Mouse (Mus musculus) cerebellum, adult 18-20 months (tissue): Measurements from ENCODE around the gene Fbrsl1.
"Not testable (repeated sequence)": the region's sequence is repeated elsewhere in the genome, so short reads cannot be mapped to it uniquely, and the experiment has no call there.

ENCODE experiments used
- DNase-seq, 2 experiments: peaks; one replicate each; pipeline ENCODE4 v3.0.0; 2021

The Fbrsl1 gene

DNA sequence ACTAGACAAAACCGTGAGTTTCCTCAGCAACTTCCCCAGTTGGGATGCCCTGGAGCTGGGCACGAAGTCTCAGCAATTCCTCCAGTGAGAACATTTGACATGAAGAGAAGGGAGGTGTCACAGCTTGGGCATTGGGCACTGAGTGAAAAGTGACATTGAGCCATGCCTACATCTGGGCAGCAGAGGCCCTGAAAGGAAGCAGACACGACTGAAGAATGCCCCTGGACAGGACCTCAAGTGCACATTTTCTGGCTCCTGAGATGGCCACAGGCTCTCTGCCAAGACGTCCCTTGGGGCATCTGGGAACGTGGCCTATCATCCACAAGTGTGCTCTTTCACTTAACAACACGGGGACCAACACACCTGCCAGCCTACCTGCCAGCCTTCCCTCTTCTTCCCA lies 991 bp upstream of the Fbrsl1 start:
- DNase-seq = peak in 1 of 2 experiments; percentile 30

DNA sequence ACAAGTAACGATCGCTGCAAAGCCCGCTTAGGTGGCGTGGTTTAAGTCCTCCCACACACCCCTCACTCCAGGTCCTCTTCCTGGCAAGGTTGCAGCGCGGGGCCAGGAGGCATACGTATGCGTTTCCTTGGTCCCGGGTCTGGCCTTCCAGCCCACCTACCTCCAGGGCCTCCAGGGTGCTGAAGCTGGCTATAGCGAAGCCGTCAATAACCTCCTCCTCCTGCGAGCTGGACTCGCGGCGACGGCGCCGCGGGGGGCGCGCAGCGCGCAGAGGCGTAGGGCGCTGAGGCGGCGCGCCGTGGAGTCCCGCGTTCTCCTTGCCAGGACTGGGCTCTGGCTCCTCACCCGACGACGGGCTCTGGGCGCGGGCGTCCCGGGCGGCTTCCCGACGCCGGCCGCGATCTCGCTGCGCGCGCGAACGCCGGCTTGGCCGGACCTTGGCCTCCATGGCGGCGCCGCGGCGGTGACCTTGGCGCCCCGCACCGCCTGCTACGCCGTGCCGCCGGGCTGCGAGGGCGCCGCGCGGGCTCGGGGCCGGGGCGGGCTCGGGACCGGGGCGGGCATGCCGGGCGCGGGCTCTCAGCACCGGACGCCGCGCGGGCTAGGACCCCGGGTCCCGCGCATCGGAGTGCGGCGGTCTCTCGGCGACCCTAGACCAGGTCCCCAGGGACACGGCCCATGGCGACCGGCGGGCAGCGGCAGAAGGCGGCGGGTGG lies 425 bp downstream of the Fbrsl1 start:
- peak in 1 of 2 experiments; percentile 35 for DNase-seq

DNA sequence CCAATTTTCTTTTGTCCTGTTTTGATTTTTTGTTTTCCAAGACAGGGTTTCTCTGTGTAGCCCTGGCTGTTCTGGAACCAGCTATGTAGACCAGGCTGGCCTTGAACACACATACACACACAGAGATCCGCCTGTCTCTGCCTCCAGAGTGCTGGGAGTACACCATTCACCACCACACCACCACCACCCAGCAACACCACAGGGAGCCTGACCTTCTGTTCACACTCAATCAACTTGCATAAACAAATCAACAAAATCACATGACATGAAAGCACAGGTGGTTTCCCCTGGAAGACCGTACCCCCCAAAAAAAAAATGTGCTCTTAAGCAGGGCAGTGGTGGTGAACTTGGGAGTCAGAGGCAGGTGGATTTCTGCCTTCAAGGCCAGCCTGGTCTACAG lies 3.8 kb downstream of the Fbrsl1 start:
- DNase-seq = no peak

DNA sequence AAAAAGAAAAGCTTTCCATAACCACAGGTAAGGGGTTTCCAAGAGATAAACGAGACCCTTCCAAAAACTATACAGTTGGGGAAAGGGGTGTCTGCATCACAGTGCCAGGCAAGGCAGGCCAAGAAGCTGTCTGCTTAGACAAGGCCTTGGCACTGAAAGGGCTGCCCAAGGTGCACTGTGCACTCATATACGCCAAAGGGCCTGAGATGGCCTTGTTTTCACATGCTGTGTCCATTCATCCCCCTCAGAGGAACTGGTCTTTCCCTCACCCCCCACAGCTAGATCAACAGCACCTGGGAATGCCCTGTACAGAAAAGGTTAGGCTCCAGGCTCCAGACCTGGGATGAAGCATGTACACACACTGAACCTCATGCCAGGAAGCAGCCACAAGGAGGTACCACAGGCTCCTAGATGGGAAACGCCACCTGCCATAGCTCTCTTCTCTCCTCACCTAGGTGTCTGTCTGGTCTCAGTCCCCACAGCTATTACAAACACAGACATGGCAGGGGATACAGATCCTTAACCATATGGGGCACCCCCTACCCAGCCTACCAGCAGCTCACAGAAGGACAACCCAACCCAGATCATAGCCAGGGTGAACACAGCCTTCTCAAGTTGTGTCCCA lies 5.2 kb downstream of the Fbrsl1 start:
- peak in 1 of 2 experiments; percentile 31 for DNase-seq

- DNase-seq = peak; percentile 78 to 82
These were observed 8.6 kb downstream of the Fbrsl1 start for GRCm38 (mm10) chr5:110439565-110440310.

- peak in 1 of 2 experiments; percentile 5 for DNase-seq
These were observed 9.7 kb downstream of the Fbrsl1 start for GRCm38 (mm10) chr5:110438591-110438990.

DNA sequence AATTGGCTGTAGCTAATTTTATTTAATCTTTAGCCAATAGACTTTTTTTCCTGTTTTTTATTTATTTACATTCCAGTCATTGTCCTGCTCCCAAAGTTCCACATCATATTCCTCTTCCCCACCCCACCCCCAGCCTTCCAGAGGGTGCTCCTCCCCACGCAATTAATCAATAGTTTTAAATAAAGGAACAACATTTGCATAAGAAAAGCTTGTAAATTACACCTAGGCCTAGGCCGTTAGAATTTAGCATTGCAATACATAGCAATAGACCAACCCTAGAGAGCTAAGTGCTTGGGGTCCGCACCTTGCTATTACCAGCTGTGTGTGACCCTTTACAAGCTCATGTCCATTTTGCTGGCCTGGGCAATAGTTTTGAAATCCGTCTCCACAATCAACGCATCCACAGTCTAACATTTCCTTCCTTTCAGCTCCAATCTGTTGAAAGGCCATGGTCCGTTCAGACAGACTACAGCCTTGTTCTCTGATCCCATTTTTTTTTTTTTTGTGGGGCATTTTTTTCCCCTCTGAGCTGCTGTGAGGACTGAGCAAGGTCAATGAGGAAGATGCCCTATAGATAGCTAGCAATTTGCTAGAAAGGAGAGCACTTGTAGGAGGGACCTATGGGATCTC lies 10.6 kb downstream of the Fbrsl1 start:
- no peak for DNase-seq

GRCm38 (mm10) chr5:110436166-110436565 lies 12.1 kb downstream of the Fbrsl1 start:
- DNase-seq = not testable (repeated sequence)

GRCm38 (mm10) chr5:110434816-110435215 lies 13.5 kb downstream of the Fbrsl1 start:
- DNase-seq = no peak

GRCm38 (mm10) chr5:110429045-110429444 lies 19.3 kb downstream of the Fbrsl1 start:
- DNase-seq = peak; percentile 84 to 87

DNA sequence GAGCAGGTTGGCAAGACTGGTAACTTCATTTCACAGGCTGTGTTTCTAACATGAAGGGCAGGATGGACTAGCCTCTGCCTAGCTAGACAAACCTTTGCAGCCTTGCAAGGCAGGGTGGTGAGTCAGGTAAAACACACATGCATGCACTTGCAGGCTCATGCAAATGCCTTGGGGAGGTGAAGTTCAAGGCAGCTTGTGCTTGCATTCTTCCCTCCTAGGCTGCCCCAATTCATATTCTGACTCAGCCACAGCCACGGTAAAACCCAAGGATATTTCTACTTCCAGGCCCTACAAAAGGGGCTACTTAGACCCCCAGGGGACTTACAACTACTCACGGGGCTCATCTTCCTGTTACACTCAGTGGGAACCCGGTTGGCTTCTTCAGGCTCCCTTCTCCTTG lies 20.0 kb downstream of the Fbrsl1 start:
- no peak for DNase-seq

- no peak for DNase-seq
These were observed 23.1 kb downstream of the Fbrsl1 start for GRCm38 (mm10) chr5:110425187-110425586.

- no peak for DNase-seq
These were observed 24.1 kb downstream of the Fbrsl1 start for GRCm38 (mm10) chr5:110424204-110424603.

DNA sequence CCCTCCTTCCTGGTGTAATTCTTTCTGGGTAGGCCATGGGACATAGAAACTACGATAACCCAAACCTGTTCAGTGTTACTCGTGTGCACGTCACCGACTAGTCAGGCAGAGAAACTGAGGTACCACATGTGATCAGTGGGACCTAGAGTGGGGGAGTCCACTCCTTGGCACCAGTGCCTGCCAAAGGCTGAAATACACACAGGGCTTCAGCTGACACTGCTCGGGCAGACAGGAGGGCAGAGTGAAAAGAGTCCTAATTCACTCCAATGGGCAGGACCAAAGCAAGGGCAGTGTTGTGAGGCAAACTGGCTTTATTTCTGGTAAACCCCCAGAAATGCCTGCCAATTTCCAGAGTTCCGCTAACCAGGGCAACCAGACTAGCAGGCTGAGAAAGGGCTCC lies 26.9 kb downstream of the Fbrsl1 start:
- DNase-seq = no peak

DNA sequence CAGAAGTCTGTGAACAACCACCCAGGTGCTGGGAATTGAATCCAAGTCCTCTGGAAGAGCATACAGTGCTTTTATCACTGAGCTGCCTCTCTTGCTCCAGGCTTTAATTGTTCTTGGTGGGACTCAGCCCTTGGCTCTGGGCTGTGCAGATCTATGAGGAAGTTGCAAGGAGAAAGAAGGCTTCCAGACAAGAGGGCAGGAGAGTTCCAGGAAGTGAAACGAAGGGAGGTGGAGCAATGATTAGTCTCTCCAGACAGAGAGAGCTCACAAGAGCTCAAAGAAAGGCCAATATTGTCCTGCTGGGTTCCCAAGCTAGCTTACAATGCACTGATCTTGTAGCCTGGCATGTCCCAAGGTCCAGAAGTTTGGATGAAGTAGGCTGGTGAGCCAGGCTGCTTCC lies 27.4 kb downstream of the Fbrsl1 start:
- no peak for DNase-seq

GRCm38 (mm10) chr5:110420201-110420600 lies 28.1 kb downstream of the Fbrsl1 start:
- peak; percentile 44 to 55 for DNase-seq

DNA sequence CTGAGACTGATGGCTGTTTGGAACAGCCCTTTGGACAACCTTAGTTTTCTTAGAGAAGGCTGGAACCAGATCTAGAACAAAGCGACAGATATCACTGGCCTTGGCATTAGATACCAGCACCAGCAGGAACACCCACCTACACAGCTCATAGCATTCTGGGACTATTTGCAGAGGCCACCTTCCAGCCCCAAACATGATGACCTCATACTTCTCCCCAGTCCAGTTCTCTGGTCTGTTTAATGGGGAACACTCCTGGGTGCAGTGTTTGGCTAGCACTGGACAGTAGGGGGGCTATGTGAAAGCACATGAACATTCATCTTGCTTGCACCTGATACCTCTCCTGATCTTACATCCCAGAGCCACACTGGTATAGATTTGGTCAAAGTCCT lies 29.8 kb downstream of the Fbrsl1 start:
- DNase-seq = no peak

DNA sequence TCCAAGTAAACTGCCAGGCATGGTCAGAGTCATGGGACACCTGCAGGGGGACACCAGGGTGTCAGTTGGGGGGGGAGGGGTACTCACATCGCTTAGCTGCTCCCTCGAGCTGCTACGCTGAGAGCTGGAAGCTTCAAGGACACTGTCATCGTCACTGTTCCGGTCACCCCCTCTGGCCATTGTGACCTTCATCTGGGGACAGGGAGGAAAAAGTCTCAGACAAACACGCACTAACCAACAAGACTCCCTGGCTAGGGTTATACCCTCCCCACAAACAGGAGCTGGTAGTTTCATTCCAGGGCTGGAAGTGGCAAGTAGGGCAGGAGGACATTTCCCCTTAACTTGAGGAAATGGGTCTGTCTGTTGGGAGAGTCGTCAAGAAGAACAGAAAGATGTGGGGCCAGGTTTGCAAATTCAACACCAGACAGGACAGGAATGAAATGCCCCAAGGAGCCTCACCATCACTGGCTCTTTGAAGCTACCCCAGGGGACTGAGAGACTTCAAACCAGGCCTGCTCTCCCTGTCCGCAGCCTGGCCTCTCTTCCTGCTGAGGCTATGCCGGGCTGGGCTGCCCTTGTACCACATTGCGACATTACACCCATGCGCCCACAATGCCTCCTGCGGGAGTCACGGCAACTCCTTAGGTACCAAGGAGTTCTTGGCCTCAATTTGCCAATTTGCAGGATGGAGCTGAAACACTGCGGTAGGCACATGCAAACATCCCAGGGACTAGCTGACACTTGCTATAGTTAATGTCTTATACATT lies 30.4 kb downstream of the Fbrsl1 start:
- DNase-seq = no peak

DNA sequence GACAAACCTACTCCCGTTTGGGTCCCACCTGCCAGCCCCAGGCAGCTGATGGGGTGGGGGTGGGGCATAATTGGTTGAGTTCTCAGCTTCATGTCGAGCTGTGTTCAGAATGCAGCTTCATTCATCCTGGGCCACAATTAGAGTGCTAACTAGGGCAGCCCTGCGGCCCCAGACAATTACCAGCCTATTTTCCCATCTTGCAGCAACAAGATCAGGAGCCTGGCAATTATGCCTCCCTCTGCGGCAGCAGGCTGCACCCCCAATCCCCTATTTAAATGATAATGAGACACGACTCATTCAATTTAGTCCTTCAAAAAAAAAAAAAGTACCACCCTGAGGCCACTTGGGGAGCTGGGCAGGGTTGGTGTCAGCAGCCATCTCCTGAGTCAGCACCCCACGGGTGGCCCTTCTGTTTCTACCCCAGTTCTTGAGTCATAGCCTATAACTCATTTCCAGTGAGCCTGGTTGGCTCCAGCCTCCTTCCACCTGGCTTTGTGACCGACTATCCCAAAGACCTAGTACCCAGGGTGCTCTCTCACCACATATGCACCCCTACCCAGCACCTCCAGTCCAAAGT lies 31.4 kb downstream of the Fbrsl1 start:
- DNase-seq = peak; percentile 77 to 82

DNA sequence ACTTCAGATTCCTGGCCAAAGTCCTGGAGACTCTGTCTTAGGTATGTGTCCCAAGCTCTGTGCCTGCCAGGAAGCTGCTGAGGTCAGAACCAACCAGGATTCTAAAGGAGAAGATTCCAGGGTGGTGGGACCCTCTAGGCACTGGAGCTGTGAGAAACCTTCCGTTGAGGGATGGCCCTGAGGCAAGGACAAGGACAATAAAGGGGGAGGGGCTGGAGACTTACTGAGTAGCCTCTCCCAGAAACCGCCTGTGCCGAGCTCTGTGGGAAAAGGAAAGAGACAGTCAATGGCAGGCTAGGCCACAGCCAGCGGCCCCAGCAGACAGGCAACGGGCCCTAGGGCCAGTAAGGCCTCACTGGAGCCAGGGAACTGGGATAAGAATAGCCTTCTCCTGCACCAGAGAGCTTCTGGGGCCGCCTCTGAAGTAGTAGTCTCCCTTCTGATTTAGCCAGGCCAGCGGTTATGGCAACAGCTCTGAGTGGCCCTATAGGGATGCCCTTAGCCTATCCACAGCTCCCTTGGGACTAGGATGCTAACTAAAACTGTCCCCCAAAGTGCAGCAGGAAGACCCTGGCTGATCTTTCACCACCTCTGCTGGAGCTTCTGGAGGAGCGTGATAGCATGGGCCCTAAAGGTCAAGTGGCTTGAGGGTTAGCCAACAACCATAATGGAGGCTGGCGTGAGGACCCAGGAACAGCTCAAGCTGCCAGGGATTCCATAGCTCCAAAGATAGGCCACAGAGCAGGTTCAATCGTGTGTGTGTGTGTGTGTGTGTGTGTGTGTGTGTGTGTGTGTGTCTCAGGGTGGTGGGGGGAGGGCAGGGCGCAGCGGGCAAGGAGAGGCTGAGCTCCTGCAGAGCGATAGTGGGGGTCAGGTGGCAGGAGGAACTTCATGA lies 32.2 kb downstream of the Fbrsl1 start:
- DNase-seq = no peak

DNA sequence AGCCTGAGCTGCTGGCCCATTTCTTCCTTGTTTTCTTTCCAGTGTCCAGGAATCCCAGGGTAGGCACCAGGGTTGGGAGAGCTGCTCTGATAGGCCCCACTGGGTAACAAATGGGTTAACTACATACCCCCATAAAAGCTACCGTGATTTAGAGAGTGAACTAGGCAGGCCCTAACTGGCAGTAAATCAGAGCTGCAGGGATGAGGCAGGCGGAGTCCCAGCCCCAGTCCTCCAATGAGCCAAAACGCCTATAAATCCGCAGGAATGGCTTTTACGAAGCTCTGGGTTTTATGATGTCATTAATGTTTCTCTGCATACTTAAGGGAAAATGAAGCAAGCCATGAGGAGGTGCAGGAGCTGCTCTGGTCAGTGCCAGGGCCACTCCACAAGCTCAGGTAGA lies 33.3 kb downstream of the Fbrsl1 start:
- no peak for DNase-seq
